Mouse (Mus musculus): ENCODE results near the gene Map2k5.

The Map2k5 gene

GRCm38 (mm10) chr9:63377270-63378142, at the start of gene Map2k5:
Gene Map2k5, minus strand, starts transcription at chr9:63377902.
- peak; percentile 91 for DNase-seq (ENCODE audit: low spot score)

- no peak for DNase-seq (ENCODE audit: low spot score)
These were observed 43.5 kb upstream of the Map2k5 start for GRCm38 (mm10) chr9:63421096-63421736.

- no peak for DNase-seq (ENCODE audit: low spot score)
These were observed 42.7 kb upstream of the Map2k5 start for GRCm38 (mm10) chr9:63420396-63420795.

- no peak for DNase-seq (ENCODE audit: low spot score)
These were observed 22.5 kb upstream of the Map2k5 start for GRCm38 (mm10) chr9:63400176-63400575.

- DNase-seq (ENCODE audit: low spot score), result no peak
These were observed 21.7 kb upstream of the Map2k5 start for GRCm38 (mm10) chr9:63399463-63399815.

- peak; percentile 98 for DNase-seq (ENCODE audit: low spot score)
These were observed 21.1 kb upstream of the Map2k5 start, which contains the start of gene 2300009A05Rik for GRCm38 (mm10) chr9:63398611-63399462. Gene 2300009A05Rik, minus strand, starts transcription at chr9:63399246.

- no peak for DNase-seq (ENCODE audit: low spot score)
These were observed 17.9 kb upstream of the Map2k5 start for GRCm38 (mm10) chr9:63395612-63396011.

- no peak for DNase-seq (ENCODE audit: low spot score)
These were observed 13.6 kb upstream of the Map2k5 start for GRCm38 (mm10) chr9:63391307-63391706.

- no peak for DNase-seq (ENCODE audit: low spot score)
These were observed 5.1 kb upstream of the Map2k5 start for GRCm38 (mm10) chr9:63382761-63383160.

- DNase-seq (ENCODE audit: low spot score), result no peak
These were observed 2.6 kb upstream of the Map2k5 start for GRCm38 (mm10) chr9:63380326-63380725.

GRCm38 (mm10) chr9:63378174-63378573, 472 bp upstream of the Map2k5 start:
- DNase-seq (ENCODE audit: low spot score), result no peak

- no peak for DNase-seq (ENCODE audit: low spot score)
These were observed 4.4 kb downstream of the Map2k5 start for GRCm38 (mm10) chr9:63373315-63373714.

GRCm38 (mm10) chr9:63372541-63372940, 5.2 kb downstream of the Map2k5 start:
- DNase-seq (ENCODE audit: low spot score), result no peak

GRCm38 (mm10) chr9:63360410-63360809, 17.3 kb downstream of the Map2k5 start:
- DNase-seq (ENCODE audit: low spot score), result no peak

- DNase-seq (ENCODE audit: low spot score), result no peak
These were observed 18.7 kb downstream of the Map2k5 start for GRCm38 (mm10) chr9:63359016-63359415.

- DNase-seq (ENCODE audit: low spot score), result no peak
These were observed 21.0 kb downstream of the Map2k5 start for GRCm38 (mm10) chr9:63356721-63357120.

- DNase-seq (ENCODE audit: low spot score), result no peak
These were observed 21.4 kb downstream of the Map2k5 start for GRCm38 (mm10) chr9:63356278-63356677.

GRCm38 (mm10) chr9:63354168-63354567, 23.5 kb downstream of the Map2k5 start:
- DNase-seq (ENCODE audit: low spot score), result peak; percentile 22

- no peak for DNase-seq (ENCODE audit: low spot score)
These were observed 27.7 kb downstream of the Map2k5 start for GRCm38 (mm10) chr9:63350030-63350429.

- DNase-seq (ENCODE audit: low spot score), result no peak
These were observed 28.5 kb downstream of the Map2k5 start for GRCm38 (mm10) chr9:63349241-63349640.

- DNase-seq (ENCODE audit: low spot score), result no peak
These were observed 29.6 kb downstream of the Map2k5 start for GRCm38 (mm10) chr9:63348146-63348545.

- DNase-seq (ENCODE audit: low spot score), result no peak
These were observed 31.7 kb downstream of the Map2k5 start for GRCm38 (mm10) chr9:63346029-63346428.
